15 mouse cellular contexts compared by ENCODE assay signal in the genomic region with DNA sequence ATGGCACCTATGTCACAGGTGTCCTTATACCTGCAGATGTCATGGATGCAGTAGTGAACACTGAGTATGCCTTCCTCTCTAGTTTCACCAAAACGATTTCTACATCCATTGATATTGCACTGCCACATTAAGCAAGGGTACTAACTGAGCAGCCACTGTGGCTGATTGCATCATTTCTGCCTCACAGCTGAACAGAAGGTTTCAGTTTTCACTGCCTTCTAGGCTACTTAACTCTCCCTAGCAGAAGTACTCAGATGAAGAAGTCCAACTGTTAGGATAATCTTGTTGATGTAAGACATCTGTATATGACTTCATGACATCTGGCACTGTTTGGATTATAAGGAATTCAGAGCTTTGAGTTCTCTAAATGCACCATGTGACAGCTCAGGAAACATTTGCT.
DNase-seq lines count a peak whose midpoint lies in the region; ATAC-seq and TF ChIP-seq lines count a peak whose summit lies in the region.
"Had no signal": no experiment of that assay in that cellular context is flagged by ENCODE, and none has a peak within 500 bp of the region (broad histone marks: within the 10 kb centered on the region; RNA-seq: fewer than 3 reads in every experiment).

No protein-coding gene starts in this region.

- no peaks in the 10 kb centered on the region for H3K27me3 ChIP-seq in heart, embryonic 12.5 days (replicated peaks)
- H3K27me3 ChIP-seq in kidney, postnatal 0 days (ENCODE audit: insufficient read depth, low read length) = no peaks in the 10 kb centered on the region
- H3K27me3 ChIP-seq in lung, postnatal 0 days (replicated peaks; ENCODE audit: insufficient read depth, low read length) = no peaks in the 10 kb centered on the region
- H3K27me3 ChIP-seq in forebrain, embryonic 11.5 days (ENCODE audit: control insufficient read depth, insufficient read depth, low read length) = no peaks in the 10 kb centered on the region
- H3K27me3 ChIP-seq: megakaryocyte, embryonic 14.5 days; neural tube, embryonic 13.5 days had no signal

- DNase-seq in heart, adult 11 months = peak; percentile 88
- peak; percentile 51 for DNase-seq in kidney, postnatal 0 days (ENCODE audit: low spot score)
- no peak for DNase-seq in kidney, postnatal 4 days
- DNase-seq in adipocyte (ENCODE audit: low spot score) = peak; percentile 4
- DNase-seq in lung, postnatal 0 days (ENCODE audit: low spot score) = peak; percentile 77
- no peak for DNase-seq in forebrain, embryonic 11.5 days (ENCODE audit: low spot score)
- DNase-seq in ovary, adult 18-20 months (ENCODE audit: low spot score) = no peak
- DNase-seq: adrenal gland, postnatal 25 days; cerebellum, postnatal 14 days; thymus, adult 18-20 months had no signal

- no peak for ATAC-seq in heart, embryonic 12.5 days (ENCODE audit: insufficient number of reproducible peaks, low FRiP score)
- ATAC-seq in kidney, postnatal 0 days (replicated peaks; ENCODE audit: low FRiP score, low read depth) = no peak
- peak; percentile 72 for ATAC-seq in lung, postnatal 0 days
- no peak for ATAC-seq in forebrain, embryonic 11.5 days (replicated peaks; ENCODE audit: low FRiP score)
- ATAC-seq: hindbrain, postnatal 0 days had no signal

- H3K4me1 ChIP-seq in heart, embryonic 12.5 days (replicated peaks) = peaks cover 3% of the 10 kb centered on the region; the same call in 1 of the 2 replicates
- no peaks in the 10 kb centered on the region for H3K4me1 ChIP-seq in kidney, postnatal 0 days (replicated peaks; ENCODE audit: insufficient read depth, low read length)
- no peaks in the 10 kb centered on the region for H3K4me1 ChIP-seq in lung, postnatal 0 days (ENCODE audit: insufficient read depth, low read depth, low read length)
- H3K4me1 ChIP-seq in forebrain, embryonic 11.5 days (replicated peaks; ENCODE audit: control insufficient read depth, insufficient read depth, low read length) = no peaks in the 10 kb centered on the region
- H3K4me1 ChIP-seq: megakaryocyte, embryonic 14.5 days; neural tube, embryonic 13.5 days had no signal

- 70% methylated on average over 1 of the region's 1 CpGs for WGBS in heart, embryonic 12.5 days
- WGBS in kidney, postnatal 0 days = 33% methylated on average over 1 of the region's 1 CpGs
- 30% methylated on average over 1 of the region's 1 CpGs for WGBS in lung, postnatal 0 days
- WGBS in forebrain, embryonic 11.5 days = 79% methylated on average over 1 of the region's 1 CpGs

- no peaks in the 10 kb centered on the region for H3K36me3 ChIP-seq in heart, embryonic 12.5 days
- H3K36me3 ChIP-seq in kidney, postnatal 0 days (ENCODE audit: insufficient read depth, low read length) = no peaks in the 10 kb centered on the region
- H3K36me3 ChIP-seq in lung, postnatal 0 days (ENCODE audit: insufficient read depth, low read length) = no peaks in the 10 kb centered on the region
- no peaks in the 10 kb centered on the region for H3K36me3 ChIP-seq in forebrain, embryonic 11.5 days (ENCODE audit: control insufficient read depth, insufficient read depth, low read length)
- H3K36me3 ChIP-seq: neural tube, embryonic 13.5 days had no signal

- H3K9me3 ChIP-seq in heart, embryonic 12.5 days (replicated peaks) = 0 out of 2 replicates have a peak, but pooled peaks cover 5% of the 10 kb centered on the region
- no peaks in the 10 kb centered on the region for H3K9me3 ChIP-seq in kidney, postnatal 0 days (replicated peaks; ENCODE audit: low read length)
- H3K9me3 ChIP-seq in lung, postnatal 0 days (ENCODE audit: low read length) = no peaks in the 10 kb centered on the region
- H3K9me3 ChIP-seq in forebrain, embryonic 11.5 days (ENCODE audit: control insufficient read depth, low read length) = peaks cover 3% of the 10 kb centered on the region; the same call in 1 of the 2 replicates
- H3K9me3 ChIP-seq: megakaryocyte, embryonic 14.5 days had no signal

- no peak for TF ChIP-seq CTCF in kidney, postnatal 0 days (IDR thresholded peaks at IDR 0.05; ENCODE audit: low read depth)
- no peak for TF ChIP-seq CTCF in lung, postnatal 0 days (IDR thresholded peaks at IDR 0.05)

- no peak overlapping the region for H3K4me3 ChIP-seq in heart, embryonic 12.5 days
- H3K4me3 ChIP-seq in kidney, postnatal 0 days (replicated peaks; ENCODE audit: low read depth, low read length) = no peak overlapping the region
- H3K4me3 ChIP-seq in lung, postnatal 0 days (ENCODE audit: low read depth, low read length) = no peak overlapping the region
- no peak overlapping the region for H3K4me3 ChIP-seq in forebrain, embryonic 11.5 days (ENCODE audit: low read depth, low read length)
- H3K4me3 ChIP-seq: megakaryocyte, embryonic 14.5 days; neural tube, embryonic 13.5 days had no signal

- H3K27ac ChIP-seq in heart, embryonic 12.5 days (ENCODE audit: poor library complexity, severe bottlenecking) = no peak overlapping the region
- H3K27ac ChIP-seq in kidney, postnatal 0 days = no peak overlapping the region
- no peak overlapping the region for H3K27ac ChIP-seq in lung, postnatal 0 days (ENCODE audit: low read length)
- H3K27ac ChIP-seq in forebrain, embryonic 11.5 days (ENCODE audit: low read depth, low read length) = no peak overlapping the region
- H3K27ac ChIP-seq: hindbrain, postnatal 0 days; neural tube, embryonic 13.5 days had no signal

- H3K9ac ChIP-seq in heart, embryonic 12.5 days = no peak overlapping the region
- H3K9ac ChIP-seq in kidney, postnatal 0 days (ENCODE audit: low read depth, low read length) = no peak overlapping the region
- no peak overlapping the region for H3K9ac ChIP-seq in lung, postnatal 0 days (replicated peaks; ENCODE audit: low read depth)
- no peak overlapping the region for H3K9ac ChIP-seq in forebrain, embryonic 11.5 days (ENCODE audit: low read length)
- H3K9ac ChIP-seq: neural tube, embryonic 13.5 days had no signal

- H3K4me2 ChIP-seq in heart, embryonic 12.5 days = no peak overlapping the region
- no peak overlapping the region for H3K4me2 ChIP-seq in kidney, postnatal 0 days (ENCODE audit: low read length)
- no peak overlapping the region for H3K4me2 ChIP-seq in lung, postnatal 0 days (replicated peaks; ENCODE audit: low read depth, low read length)
- H3K4me2 ChIP-seq in forebrain, embryonic 11.5 days (ENCODE audit: low read depth, low read length, severe bottlenecking) = no peak overlapping the region
- H3K4me2 ChIP-seq: liver, embryonic 11.5 days; neural tube, embryonic 13.5 days had no signal

- peak; percentile 13; the same call in 1 of the 2 replicates for TF ChIP-seq EP300 in lung, postnatal 0 days (IDR thresholded peaks at IDR 0.05)

Comparison
In these comparisons a context has a peak if more than half of its experiments do, and no peak if none do; other contexts are left out.
1. DNase-seq: peak in heart, adult 11 months (single experiment), kidney, postnatal 0 days (single experiment), adipocyte (single experiment) and lung, postnatal 0 days (single experiment); none in kidney, postnatal 4 days (0 of 2), forebrain, embryonic 11.5 days (single experiment) and ovary, adult 18-20 months (single experiment).